Mouse (Mus musculus): ENCODE results near the gene Zfx.
A peak's percentile ranks its signal among the peaks of the same experiment; 100 is the strongest.

Zfx gene

DNA sequence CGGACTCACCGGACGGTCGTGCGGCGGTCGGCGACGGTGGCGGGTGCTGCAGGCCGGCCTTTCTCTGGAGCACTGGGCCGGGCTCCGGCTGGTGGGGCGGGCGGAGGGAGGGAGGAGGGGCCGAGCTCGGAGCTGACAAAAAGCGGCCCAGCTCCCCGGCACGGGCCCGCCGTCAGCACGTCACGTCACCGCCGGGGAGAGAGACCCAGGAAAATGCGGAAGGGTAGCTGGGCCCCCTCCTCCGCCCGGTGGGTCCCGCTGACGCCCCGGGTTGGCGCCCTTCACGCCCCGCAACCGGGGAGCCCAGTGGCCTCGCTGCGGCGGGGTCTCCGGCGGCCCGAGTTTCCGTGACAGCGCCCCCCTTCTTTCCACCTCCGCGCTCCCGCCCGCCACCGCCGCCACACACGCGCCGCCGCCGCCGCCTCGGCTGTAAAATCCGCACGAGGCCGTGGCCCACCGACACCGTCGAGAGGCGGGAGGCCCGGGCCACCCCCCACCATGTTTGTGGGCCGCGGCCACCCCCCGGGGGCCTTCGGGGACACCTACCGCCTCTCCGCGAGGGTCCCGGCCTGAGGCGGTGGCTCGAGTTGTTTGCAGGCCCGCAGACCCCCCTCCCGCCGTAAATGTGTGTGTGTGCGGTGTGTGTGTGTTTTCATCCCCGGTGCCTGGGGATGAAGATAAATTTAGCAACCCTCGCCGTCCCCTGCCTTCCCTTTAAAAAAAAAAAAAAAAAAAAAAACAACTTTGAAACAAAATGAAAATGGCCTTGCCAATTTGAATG is at the start of gene Zfx:
Gene Zfx (minus strand): TSS at position 644 of the 781 bp plus-strand sequence.
- peak; percentile 47 for DNase-seq

- no peak for DNase-seq
Observed at GRCm38 (mm10) chrX:94169348-94169747, 45.8 kb upstream of the Zfx start.

DNA sequence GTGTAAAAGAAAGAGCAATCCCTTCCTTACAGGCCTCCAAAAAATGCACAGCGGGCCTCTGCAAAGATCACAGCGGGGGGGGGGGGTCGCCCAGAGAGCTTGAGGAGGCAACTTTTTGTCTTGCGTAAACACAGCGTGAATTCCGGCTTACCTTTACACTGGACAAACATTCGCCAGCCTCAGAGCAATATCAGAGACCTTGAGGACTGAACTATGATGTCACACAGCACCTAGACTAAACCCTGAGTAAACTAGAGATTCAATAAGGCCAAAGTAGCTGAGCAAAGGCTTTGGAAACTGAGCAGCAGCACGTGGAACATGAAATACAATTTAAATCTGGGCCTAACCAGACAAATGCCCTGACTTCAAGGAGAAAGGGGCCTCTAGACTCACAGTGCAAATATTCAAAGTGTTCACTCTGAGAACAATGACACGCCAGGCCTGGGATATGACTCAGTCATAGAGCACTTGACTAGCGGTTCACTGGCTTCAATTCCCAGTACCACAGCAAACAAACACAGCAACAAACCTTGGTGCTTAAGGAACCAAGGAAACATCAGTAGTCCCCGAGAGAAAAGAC is 28.8 kb upstream of the Zfx start:
- DNase-seq = no peak

- DNase-seq = no peak
Observed at GRCm38 (mm10) chrX:94150471-94150870, 27.0 kb upstream of the Zfx start.

GRCm38 (mm10) chrX:94142004-94142771 is 18.7 kb upstream of the Zfx start:
- no peak for DNase-seq

DNA sequence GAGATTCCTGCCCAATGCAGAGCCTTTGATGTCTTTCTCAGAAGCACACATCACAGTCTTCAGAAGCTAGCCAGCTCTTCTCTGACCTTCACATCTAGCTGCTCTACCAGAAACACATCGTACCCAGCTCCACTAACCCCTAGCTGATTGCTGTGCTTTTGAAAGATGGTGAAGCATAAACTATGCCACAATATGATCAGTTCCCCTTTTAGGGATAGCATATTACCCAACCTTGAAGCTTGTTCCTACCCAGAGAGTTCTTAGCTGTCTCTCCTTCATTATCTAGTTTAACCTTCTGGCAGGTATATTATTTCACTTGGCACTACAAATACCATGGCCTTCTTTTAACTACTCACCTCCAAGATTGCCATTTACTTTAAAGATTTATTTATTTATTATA is 16.6 kb upstream of the Zfx start:
- DNase-seq = no peak

GRCm38 (mm10) chrX:94138256-94138655 is 14.8 kb upstream of the Zfx start:
- no peak for DNase-seq

GRCm38 (mm10) chrX:94135084-94135483 is 11.6 kb upstream of the Zfx start:
- DNase-seq = no peak

DNA sequence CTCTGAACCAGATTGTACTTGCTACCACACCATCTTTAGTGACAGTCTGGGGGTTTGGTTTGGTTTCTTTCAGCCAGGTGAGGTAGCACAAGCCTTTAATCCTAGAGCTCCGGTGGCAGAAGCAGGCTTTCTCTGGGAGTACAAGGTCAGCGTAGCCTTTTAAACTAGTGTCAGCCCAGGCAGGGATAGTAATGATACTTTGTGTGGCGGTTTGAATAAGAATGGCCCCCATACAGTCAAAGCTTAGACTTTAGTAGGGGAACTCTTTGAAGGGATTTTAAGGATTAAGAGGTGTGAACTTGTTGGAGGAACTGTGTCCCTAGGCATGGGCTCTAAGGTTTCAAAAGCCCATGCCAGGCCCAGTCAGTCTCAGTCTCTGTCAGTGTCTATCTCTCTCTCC is 10.0 kb upstream of the Zfx start:
- DNase-seq = no peak

DNA sequence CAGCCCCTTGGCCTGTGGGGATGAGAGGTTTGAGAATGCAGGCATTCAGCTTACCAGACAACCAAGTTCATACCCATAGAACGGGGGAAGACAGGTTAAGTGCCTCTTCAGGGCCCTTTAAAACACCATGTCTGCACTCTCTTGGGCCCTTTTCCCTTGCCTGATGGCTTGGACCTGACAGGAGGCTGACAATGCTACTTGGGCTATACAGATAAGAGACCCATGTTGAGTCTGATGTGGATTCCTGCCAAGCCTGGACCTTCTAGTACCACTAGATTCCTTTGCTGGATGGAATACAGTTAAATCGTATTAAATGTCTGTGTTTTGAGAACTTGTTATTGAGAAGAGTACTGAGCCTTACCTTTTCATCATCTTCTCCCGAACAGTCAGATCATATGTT is 8.7 kb upstream of the Zfx start:
- no peak for DNase-seq

- no peak for DNase-seq
Observed at GRCm38 (mm10) chrX:94129712-94130111, 6.2 kb upstream of the Zfx start.

DNA sequence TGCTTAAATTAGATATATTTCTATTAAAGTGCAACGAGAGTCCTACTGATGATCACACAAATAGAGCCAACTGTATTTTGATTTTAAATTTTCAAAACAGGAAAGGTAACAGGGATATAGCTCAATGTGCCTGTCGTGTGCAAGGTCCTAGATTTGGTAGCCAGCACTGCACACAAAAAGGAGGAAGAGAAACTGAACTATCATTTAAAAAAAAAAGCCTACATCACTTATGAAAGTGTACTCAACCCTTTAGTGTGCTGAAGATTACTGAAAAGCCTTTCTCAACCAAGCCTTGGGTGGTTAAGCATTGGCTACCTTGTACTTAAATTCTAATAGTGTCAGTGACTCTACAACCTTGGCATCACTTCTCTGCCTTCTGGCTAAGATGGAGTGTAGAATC is 2.4 kb upstream of the Zfx start:
- DNase-seq = no peak

GRCm38 (mm10) chrX:94122709-94123058 is 818 bp downstream of the Zfx start:
- no peak for DNase-seq

GRCm38 (mm10) chrX:94121866-94122708 is 1.4 kb downstream of the Zfx start:
- peak; percentile 90 for DNase-seq

DNA sequence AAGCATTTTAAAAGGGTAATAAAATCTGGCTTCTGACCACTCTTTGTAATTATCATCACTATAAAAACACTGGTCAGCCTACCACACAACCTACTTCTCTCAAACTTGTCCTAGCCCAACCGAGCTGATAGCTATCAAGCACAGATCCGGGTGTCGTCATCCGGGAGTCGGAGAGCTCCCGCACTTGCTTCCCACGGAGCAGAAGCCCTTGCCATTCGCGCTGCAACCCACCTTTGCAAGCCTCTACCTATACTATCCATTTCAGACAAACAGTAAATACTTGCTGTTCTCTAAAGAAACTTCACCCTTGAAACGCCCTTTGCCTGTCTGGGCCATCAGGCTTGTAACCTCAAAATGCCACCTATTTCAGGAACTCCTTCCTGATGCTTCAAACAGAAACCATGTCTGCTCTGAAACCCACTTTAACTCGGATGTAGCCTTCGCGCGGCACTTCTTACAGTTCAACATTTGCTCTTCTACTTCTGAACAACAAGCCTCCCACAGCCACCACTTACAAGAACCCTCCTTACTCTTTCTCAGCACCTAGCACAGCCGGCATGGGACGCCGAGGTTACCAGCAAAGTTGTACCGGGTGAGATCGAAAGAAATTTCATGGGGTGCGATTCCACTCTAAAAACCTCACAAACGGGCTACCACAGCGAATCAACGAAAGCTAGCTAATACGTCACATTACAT is 2.2 kb downstream of the Zfx start:
- peak; percentile 19 for DNase-seq

DNA sequence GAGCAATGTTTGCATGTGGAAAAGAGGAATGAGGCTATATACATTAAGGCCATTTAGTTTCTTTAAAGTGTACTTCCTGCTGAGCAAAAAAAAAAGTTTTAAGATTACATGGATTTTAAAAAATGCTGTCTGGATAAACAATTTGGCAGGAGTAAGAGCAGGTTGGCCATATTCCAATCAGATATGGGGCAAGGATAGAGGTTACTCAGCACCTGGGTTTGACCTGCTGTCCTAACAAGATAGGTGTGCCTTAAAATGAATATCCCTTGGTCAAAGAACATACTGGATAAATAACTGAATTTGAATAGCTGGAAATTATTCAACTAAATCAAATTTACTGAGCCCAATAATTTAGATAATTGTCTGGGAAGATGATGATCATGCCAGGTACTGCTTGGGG is 5.2 kb downstream of the Zfx start:
- no peak for DNase-seq

GRCm38 (mm10) chrX:94115882-94116281 is 7.6 kb downstream of the Zfx start:
- no peak for DNase-seq

GRCm38 (mm10) chrX:94105964-94106363 is 17.5 kb downstream of the Zfx start:
- no peak for DNase-seq

DNA sequence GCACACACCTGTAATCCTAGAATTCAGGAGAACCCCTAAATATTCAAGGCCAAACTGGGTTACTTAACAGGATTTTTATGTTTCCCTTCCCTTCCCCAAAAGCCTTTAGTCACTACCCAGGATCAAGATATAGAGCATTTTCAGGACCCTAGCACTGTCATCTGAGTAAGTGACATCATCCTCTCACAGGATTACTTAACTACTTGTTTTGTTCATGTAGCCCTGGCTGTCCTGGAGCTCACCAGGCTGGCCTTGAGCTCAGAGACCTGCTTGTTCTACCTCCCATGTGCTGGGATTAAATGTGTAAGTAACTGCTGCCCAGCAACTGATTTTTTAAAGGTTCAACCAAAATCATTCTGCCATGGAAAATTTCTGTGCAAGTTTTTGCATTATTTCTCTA is 20.6 kb downstream of the Zfx start:
- no peak for DNase-seq

- no peak for DNase-seq
Observed at GRCm38 (mm10) chrX:94100561-94100960, 22.9 kb downstream of the Zfx start.

GRCm38 (mm10) chrX:94091001-94091400 is 32.5 kb downstream of the Zfx start:
- no peak for DNase-seq

DNA sequence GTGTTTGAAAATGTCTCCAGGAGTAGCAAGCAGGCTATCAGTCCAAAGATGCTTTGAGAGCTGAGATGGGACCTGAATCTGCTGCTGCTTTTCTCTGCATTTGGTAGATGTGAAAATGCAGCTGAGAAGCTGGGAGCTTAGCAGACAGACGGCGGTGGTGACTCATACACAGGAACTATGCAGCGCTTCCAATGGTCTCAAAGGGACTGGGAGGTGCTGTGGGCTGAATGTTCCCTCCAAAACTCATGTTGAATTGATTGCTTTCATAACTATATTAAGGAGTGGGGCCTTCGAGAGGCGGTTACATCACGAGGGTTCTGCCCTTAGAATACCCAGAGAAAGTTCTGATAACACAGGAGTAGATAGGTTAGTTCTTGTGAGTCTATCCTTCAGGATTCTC is 62.3 kb downstream of the Zfx start:
- DNase-seq = no peak

DNA sequence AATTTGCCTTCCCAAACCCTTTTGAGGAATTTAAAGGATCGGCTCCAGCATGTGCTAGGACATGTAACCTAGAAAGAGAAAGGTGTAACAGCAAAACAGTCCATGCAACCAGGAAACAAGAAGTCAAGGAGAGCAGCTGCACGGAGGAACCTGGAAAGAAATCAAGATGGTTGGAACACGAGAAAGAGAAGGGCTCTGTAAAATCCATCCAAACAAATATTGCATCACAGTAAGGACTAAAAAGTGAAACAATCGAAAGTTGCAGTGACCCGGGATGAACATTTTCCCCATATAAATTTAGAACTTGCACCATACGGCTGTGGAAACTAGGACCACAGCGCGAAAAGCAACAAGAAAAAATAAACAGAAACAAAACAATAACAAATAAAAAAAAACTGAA is 62.8 kb downstream of the Zfx start:
- DNase-seq = no peak

All from kidney, adult 11 months (tissue).